Mouse (Mus musculus): ENCODE measurements around the gene Fgl2.
A peak's percentile ranks its signal among the peaks of the same experiment; 100 is the strongest.

Fgl2 gene

GRCm38 (mm10) chr5:21383392-21384251 is 11.2 kb downstream of the Fgl2 start:
- DNase-seq (ENCODE audit: low read depth in 1 of 2, low spot score in 2 of 2), result no peak

DNA sequence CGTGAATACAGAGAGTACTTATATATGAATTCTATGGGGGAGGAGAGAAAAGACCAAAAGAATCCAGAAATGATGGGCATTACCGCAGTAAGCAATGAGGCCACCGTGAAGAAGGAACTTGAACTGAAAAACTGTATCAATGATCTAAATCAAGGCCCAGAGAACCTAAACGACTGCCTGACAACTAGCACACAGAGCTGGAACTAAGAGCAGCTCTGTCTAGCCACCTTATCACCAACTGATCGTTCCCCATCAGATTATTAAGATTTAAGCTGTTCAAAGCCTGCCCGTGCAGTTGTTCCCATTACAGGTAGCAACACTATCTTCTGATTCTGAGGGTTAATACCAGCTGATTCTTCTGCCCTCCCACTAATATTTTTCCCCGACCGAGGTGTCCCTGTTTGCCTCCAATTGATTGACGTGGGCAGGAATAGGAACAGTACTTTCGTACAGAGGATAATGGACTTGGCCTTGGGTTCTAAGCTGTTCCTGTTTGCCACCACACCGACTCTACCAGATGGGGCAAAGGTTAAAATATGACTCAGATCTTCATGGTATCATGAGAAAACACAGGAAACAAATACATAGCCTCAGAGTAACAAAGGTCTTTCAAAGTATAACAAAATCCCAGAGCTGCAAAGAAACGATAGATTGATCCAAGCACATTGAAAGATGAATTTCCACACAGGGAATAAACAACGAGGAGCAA is 12.0 kb downstream of the Fgl2 start:
- DNase-seq (ENCODE audit: low read depth in 1 of 2, low spot score in 2 of 2), result no peak

DNA sequence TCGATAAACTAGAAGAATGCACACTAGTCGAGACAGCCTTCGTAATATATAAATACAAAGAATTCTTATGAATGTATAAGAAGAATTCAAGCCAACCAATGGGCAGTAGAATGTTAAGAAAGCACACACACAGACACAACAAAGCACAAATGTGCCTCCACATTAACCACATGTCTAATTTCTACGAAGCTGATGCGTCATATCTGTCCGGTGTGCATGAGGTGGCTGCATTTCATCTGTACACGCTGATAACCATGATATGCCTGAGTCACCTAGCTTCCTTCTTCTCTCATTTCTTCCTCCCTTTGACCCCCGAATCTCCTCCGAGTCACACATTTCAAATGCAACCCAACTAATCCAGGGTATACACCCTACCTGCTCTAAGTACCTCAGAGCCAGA is 12.5 kb downstream of the Fgl2 start:
- no peak for DNase-seq (ENCODE audit: low read depth in 1 of 2, low spot score in 2 of 2)

DNA sequence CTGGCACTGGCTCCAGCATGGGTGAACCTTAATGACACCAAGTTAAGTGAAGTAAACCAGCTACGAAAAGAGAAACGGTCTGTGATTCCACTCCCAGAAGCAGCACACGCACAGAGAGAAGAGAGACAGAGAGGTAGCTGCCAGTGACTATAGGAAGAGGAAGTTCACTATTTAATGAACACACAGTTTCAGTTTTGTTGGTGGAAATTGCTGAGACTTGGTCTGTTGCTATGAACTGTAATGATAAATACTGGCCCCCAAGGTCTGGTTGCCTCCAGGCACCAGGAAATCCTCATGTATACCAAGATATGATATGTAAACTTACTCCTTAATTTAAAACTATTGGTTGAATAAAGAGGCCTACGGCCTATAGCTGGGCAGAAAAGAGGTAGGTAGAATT is 14.0 kb downstream of the Fgl2 start:
- no peak for DNase-seq (ENCODE audit: low read depth in 1 of 2, low spot score in 2 of 2)

DNA sequence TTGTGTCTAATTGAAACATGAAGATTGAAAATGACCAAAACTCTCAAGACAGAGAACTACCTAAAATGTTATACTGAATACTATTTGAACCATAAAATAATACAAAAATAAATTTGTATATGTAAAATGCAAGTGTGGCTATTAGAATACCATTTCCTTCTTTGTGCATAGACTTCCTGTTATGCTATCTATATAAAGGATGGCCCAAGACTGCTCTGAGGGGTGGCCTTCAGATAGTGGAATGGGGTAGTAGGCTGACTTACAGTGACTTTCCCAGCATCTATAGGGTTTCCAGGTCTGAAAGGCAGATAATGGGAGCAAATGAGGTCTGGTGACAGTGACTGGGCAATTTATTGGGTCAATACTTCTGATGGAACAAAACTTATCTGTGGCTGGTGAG is 14.9 kb downstream of the Fgl2 start:
- no peak for DNase-seq (ENCODE audit: low read depth in 1 of 2, low spot score in 2 of 2)

DNA sequence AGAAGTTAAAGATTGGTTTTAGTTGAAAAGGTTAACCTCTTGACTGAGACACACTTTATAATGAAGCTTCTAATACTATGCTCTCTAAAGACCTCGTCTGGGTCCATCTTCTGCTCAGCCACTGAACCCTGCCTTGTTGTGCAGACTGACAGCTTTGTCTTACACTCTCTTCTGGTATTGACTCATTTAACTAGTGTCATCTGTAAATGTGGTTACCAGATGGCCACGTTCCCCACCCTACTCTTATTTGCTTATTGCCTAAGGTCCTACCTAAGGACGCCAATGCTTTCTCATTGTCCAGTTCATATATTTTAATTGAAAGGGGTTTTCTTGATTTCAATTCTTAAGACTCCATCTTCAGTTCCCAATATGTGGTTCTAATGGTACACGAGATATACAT is 16.4 kb downstream of the Fgl2 start:
- no peak for DNase-seq (ENCODE audit: low read depth in 1 of 2, low spot score in 2 of 2)

- no peak for DNase-seq (ENCODE audit: low read depth in 1 of 2, low spot score in 2 of 2)
Observed at GRCm38 (mm10) chr5:21391616-21392384, 19.4 kb downstream of the Fgl2 start.

- DNase-seq (ENCODE audit: low read depth in 1 of 2, low spot score in 2 of 2), result no peak
Observed at GRCm38 (mm10) chr5:21394562-21394961, 22.1 kb downstream of the Fgl2 start.

DNA sequence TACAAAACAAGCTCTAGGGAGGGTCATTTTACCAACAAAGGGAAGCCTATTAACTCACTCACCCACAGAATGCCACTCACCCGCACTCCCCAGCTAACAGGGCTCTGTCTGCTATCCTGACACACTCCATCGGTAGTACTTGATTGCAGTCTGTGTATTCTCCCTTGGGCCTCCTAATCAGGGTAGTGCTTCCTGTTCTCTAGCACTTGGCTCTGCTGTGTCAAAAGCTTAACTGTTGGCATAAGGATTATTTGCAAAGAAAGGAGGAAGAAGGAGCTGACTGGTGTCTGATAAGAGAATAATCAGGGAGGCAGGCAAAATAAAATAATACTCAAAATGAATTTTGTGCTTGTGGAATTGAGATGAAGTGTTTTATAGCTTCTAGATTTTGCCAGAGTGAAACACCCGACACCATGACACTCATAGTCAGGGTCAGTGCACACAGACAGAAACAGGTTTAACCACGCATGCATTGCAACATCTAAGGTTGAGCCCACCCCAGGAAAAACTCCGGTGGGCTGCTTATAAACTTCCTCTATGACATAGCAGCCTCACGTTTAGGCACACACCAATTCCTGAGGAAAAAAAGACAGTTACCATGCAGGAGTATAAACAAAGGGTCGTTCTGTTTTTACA is 22.9 kb downstream of the Fgl2 start:
- no peak for DNase-seq (ENCODE audit: low read depth in 1 of 2, low spot score in 2 of 2)

DNA sequence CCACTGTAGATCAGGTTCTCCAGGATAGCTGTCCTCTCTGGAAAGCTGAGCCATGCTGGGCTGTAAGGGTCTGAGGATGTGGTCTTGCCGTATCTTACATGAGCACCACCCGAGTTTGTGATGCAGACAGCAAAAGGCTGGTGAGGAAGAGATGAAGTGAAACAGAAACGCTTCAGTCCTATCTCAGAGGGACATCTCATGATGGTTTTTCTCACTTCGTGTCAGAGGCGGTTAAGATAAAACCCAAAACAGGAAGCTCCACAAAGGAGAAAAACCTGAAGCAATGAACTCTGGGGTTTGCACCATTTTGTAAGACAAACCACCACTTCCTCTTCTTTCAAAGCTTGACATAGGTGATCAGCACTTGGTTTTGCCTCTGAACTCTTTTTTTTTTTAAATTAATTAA is 38.8 kb downstream of the Fgl2 start:
- peak; percentile 53 to 65 for DNase-seq (ENCODE audit: low read depth in 1 of 2, low spot score in 2 of 2)

DNA sequence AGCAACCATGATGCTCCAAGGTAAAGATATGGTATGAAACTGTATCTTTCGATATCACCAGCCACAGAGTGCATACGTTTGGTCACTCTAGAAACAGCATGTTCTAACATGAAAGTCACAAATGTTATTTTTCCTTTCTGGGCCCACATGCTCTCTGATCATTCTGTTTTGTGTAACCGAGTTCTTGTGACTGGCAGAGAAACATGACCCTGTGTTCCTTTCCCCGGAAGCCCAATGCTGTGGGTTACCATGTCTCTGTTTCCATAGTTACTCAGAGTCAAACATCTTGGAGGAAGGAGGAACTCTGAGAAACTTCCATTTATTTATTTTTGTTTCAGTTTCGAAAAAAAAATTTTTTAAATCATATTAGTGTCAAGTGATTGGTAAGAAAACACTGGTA is 39.6 kb downstream of the Fgl2 start:
- DNase-seq (ENCODE audit: low read depth in 1 of 2, low spot score in 2 of 2), result peak in 1 of 2 experiments; percentile 14

DNA sequence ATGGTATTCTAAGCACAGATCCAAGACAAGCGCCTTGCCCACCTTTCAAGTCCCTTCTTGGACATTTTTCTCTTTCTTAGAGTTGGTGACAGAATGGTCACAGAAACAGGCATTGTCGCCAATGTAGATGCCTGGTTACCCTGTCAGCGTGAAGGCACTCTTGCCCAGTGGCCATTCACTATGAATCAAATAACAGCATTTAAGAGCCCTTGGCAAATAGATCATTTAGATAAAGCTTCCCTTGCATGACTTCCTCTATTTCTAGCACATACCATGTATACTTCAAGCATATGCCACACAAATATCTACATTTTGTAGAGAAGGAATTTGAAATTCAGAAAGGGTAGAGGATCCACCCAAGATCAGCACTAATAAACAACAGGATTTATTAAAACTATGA is 40.9 kb downstream of the Fgl2 start:
- no peak for DNase-seq (ENCODE audit: low read depth in 1 of 2, low spot score in 2 of 2)

- no peak for DNase-seq (ENCODE audit: low read depth in 1 of 2, low spot score in 2 of 2)
Observed at GRCm38 (mm10) chr5:21414116-21414820, 41.8 kb downstream of the Fgl2 start.

GRCm38 (mm10) chr5:21418613-21419012 is 46.2 kb downstream of the Fgl2 start:
- no peak for DNase-seq (ENCODE audit: low read depth in 1 of 2, low spot score in 2 of 2)

- no peak for DNase-seq (ENCODE audit: low read depth in 1 of 2, low spot score in 2 of 2)
Observed at GRCm38 (mm10) chr5:21420609-21421008, 48.2 kb downstream of the Fgl2 start.

GRCm38 (mm10) chr5:21424614-21425602 is 52.5 kb downstream of the Fgl2 start, which contains the start of the genes Ccdc146 and Fam185a:
Gene Ccdc146 (minus strand): TSS chr5:21424677.
Gene Fam185a (plus strand): TSS chr5:21424958.
- peak; percentile 74 to 81 for DNase-seq (ENCODE audit: low read depth in 1 of 2, low spot score in 2 of 2)

DNA sequence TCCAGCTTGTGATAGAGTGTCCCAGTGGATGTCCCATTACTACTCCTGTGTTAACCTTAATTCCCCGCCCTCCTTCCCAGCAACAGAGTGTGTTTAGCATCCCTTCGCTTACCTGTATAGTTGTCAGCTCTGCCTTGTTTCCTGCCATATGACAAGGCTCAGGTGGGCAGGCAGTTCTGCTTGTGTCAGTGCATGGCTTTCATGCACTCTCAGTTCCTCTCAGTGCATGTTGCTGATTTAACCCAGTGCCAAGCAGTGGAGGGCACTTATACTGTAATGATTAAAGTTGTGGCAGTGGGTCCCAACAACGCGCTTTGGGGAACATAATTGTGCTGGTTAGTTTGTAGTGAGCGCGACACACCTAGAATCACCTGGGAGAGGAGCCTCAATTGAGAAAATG is 54.2 kb downstream of the Fgl2 start:
- no peak for DNase-seq (ENCODE audit: low read depth in 1 of 2, low spot score in 2 of 2)

All from monocyte, adult 2 months (primary cell).